Mouse (Mus musculus) embryonic facial prominence, embryonic 13.5 days (tissue): ENCODE data around the gene Slc26a10. TPM values are rescaled to one million over a fixed set of nuclear protein-coding genes. Genes with fewer than 3 reads are reported as not detected.
"Not testable (repeated sequence)": the region's sequence is repeated elsewhere in the genome, so short reads cannot be mapped to it uniquely, and the experiment has no call there.

Source experiments
- ATAC-seq: fragments of 200-750 bp; cut with Nextera tagmentation; 2 replicates; pipeline ENCODE4 v1.8.0; 2017; ENCODE audit warnings: low read depth; ENCODE audit not compliant: insufficient number of reproducible peaks, insufficient read depth, low FRiP score, low TSS enrichment
- H3K27ac ChIP-seq: fragments of 300-500 bp; sonication (generic); 2 replicates; pipeline ENCODE4 v1.5.1; 2015; ENCODE audit warnings: moderate library complexity, mild to moderate bottlenecking, inconsistent platforms
- H3K27me3 ChIP-seq: fragments of 300-500 bp; sonication (generic); 2 replicates; pipeline ENCODE4 v1.6.1; 2015; ENCODE audit warnings: mild to moderate bottlenecking, inconsistent platforms
- H3K36me3 ChIP-seq: fragments of 300-500 bp; sonication (generic); 2 replicates; pipeline ENCODE4 v1.6.1; 2015; ENCODE audit warnings: mild to moderate bottlenecking, inconsistent platforms
- H3K4me1 ChIP-seq: fragments of 300-500 bp; sonication (generic); 2 replicates; pipeline ENCODE4 v1.6.1; 2015; ENCODE audit warnings: inconsistent platforms
- H3K4me2 ChIP-seq: fragments of 300-500 bp; sonication (generic); 2 replicates; pipeline ENCODE4 v1.6.1; 2015; ENCODE audit warnings: moderate library complexity, mild to moderate bottlenecking, inconsistent platforms
- H3K4me3 ChIP-seq: fragments of 300-500 bp; sonication (generic); 2 replicates; pipeline ENCODE4 v1.5.1; 2015; ENCODE audit warnings: mild to moderate bottlenecking, inconsistent platforms
- H3K9ac ChIP-seq: fragments of 300-500 bp; sonication (generic); 2 replicates; pipeline ENCODE4 v1.6.1; 2015; ENCODE audit warnings: mild to moderate bottlenecking, inconsistent platforms
- H3K9me3 ChIP-seq: fragments of 300-500 bp; sonication (generic); 2 replicates; pipeline ENCODE4 v1.6.1; 2016; ENCODE audit warnings: inconsistent platforms
- WGBS: fragments of 180-500 bp; shearing (Covaris S2); methylation state at CpG from one replicate; pipeline ENCODE4 v1.1.7; 2015; ENCODE audit warnings: mixed read lengths; 5-methylcytosine and 5-hydroxymethylcytosine counted together
- polyA plus RNA-seq: library from polyadenylated mRNA; unstranded; fragments of >200 nt; fragmentation: Nextera tagmentation; extraction: Ambion mirVana; gene quantifications from 2 replicates; pipeline ENCODE4 v1.2.1, GENCODE M21; 2015

Gene Slc26a10
- polyA plus RNA-seq, 1 experiment from 2014 or later, result 2.0 TPM

- Histone ChIP-seq H3K36me3 (no peaks in the 10 kb centered on the region), H3K9ac (no peak overlapping the region), H3K27ac (no peak overlapping the region), H3K4me3 (no peak overlapping the region), H3K4me2 (no peak overlapping the region), H3K27me3 (0 out of 2 replicates have a peak, but pooled peaks cover 5% of the 10 kb centered on the region), H3K9me3 (peaks cover 3% of the 10 kb centered on the region; the same call in 1 of the 2 replicates), H3K4me1 (no peaks in the 10 kb centered on the region)
- 72% methylated on average over 8 of the region's 8 CpGs for WGBS
- no peak for ATAC-seq
These were observed 38.9 kb downstream of the Slc26a10 start for GRCm38 (mm10) chr10:127141500-127141899.

- ATAC-seq, result no peak
These were observed 39.5 kb downstream of the Slc26a10 start for GRCm38 (mm10) chr10:127140971-127141370.

GRCm38 (mm10) chr10:127138328-127139141 lies 41.9 kb downstream of the Slc26a10 start:
- H3K36me3 ChIP-seq, result no peaks in the 10 kb centered on the region
- no peak for ATAC-seq
- 0 out of 2 replicates have a peak, but pooled peaks cover 5% of the 10 kb centered on the region for H3K27me3 ChIP-seq
- H3K4me3 ChIP-seq, result no peak overlapping the region
- WGBS, result 88% methylated on average over 18 of the region's 18 CpGs
- 0 out of 2 replicates have a peak, but pooled peaks cover 9% of the 10 kb centered on the region for H3K4me1 ChIP-seq
- H3K27ac ChIP-seq, result no peak overlapping the region
- H3K9me3 ChIP-seq, result peaks cover 3% of the 10 kb centered on the region; the same call in 1 of the 2 replicates
- no peak overlapping the region for H3K9ac ChIP-seq
- no peak overlapping the region for H3K4me2 ChIP-seq

More at GRCm38 (mm10) chr10:127140971-127141370, 39.5 kb downstream of the Slc26a10 start:
- 78% methylated on average over 11 of the region's 11 CpGs for WGBS
- H3K4me2 ChIP-seq, result no peak overlapping the region
- no peak overlapping the region for H3K27ac ChIP-seq
- no peak overlapping the region for H3K9ac ChIP-seq
- H3K36me3 ChIP-seq, result no peaks in the 10 kb centered on the region
- peaks cover 3% of the 10 kb centered on the region; the same call in 1 of the 2 replicates for H3K9me3 ChIP-seq
- H3K27me3 ChIP-seq, result 0 out of 2 replicates have a peak, but pooled peaks cover 5% of the 10 kb centered on the region
- H3K4me3 ChIP-seq, result no peak overlapping the region
- no peaks in the 10 kb centered on the region for H3K4me1 ChIP-seq

- WGBS, result 86% methylated on average over 3 of the region's 3 CpGs
- Histone ChIP-seq H3K27ac (no peak overlapping the region), H3K9me3 (peaks cover 3% of the 10 kb centered on the region; the same call in 1 of the 2 replicates), H3K4me1 (0 out of 2 replicates have a peak, but pooled peaks cover 9% of the 10 kb centered on the region), H3K4me3 (no peak overlapping the region), H3K27me3 (0 out of 2 replicates have a peak, but pooled peaks cover 5% of the 10 kb centered on the region), H3K9ac (no peak overlapping the region), H3K4me2 (no peak overlapping the region), H3K36me3 (no peaks in the 10 kb centered on the region)
- ATAC-seq, result no peak
These were observed 42.5 kb downstream of the Slc26a10 start for GRCm38 (mm10) chr10:127137896-127138295.

- 80% methylated on average over 4 of the region's 4 CpGs for WGBS
- Histone ChIP-seq H3K4me3 (no peak overlapping the region), H3K9ac (no peak overlapping the region), H3K9me3 (peaks cover 3% of the 10 kb centered on the region; the same call in 1 of the 2 replicates), H3K27me3 (0 out of 2 replicates have a peak, but pooled peaks cover 2% of the 10 kb centered on the region), H3K36me3 (no peaks in the 10 kb centered on the region), H3K27ac (no peak overlapping the region), H3K4me2 (no peak overlapping the region), H3K4me1 (0 out of 2 replicates have a peak, but pooled peaks cover 9% of the 10 kb centered on the region)
- ATAC-seq, result no peak
These were observed 43.9 kb downstream of the Slc26a10 start for GRCm38 (mm10) chr10:127136510-127136909.

GRCm38 (mm10) chr10:127135118-127135836 lies 45.2 kb downstream of the Slc26a10 start:
- no peak for ATAC-seq
- no peak overlapping the region for H3K27ac ChIP-seq
- no peak overlapping the region for H3K4me2 ChIP-seq
- H3K27me3 ChIP-seq, result no peaks in the 10 kb centered on the region
- 31% methylated on average over 8 of the region's 8 CpGs for WGBS
- H3K9ac ChIP-seq, result no peak overlapping the region
- H3K4me1 ChIP-seq, result 0 out of 2 replicates have a peak, but pooled peaks cover 9% of the 10 kb centered on the region
- no peaks in the 10 kb centered on the region for H3K36me3 ChIP-seq
- peaks cover 3% of the 10 kb centered on the region; the same call in 1 of the 2 replicates for H3K9me3 ChIP-seq
- no peak overlapping the region for H3K4me3 ChIP-seq

- not testable (repeated sequence) for H3K4me2 ChIP-seq, H3K9ac ChIP-seq, H3K4me3 ChIP-seq
These were observed 45.9 kb downstream of the Slc26a10 start for GRCm38 (mm10) chr10:127134394-127135035.

GRCm38 (mm10) chr10:127132469-127132868 lies 48.0 kb downstream of the Slc26a10 start:
- ATAC-seq, result no peak
- 60% methylated on average over 5 of the region's 5 CpGs for WGBS

More at GRCm38 (mm10) chr10:127134394-127135035, 45.9 kb downstream of the Slc26a10 start:
- not testable (repeated sequence) for H3K27me3 ChIP-seq, H3K27ac ChIP-seq, ATAC-seq, H3K4me1 ChIP-seq, H3K9me3 ChIP-seq, H3K36me3 ChIP-seq
- WGBS, result 73% methylated on average over 3 of the region's 3 CpGs

GRCm38 (mm10) chr10:127129431-127129830 lies 51.0 kb downstream of the Slc26a10 start:
- H3K9me3 ChIP-seq, result no peaks in the 10 kb centered on the region
- no peak overlapping the region for H3K9ac ChIP-seq
- H3K4me1 ChIP-seq, result no peaks in the 10 kb centered on the region
- no peak overlapping the region for H3K27ac ChIP-seq
- ATAC-seq, result no peak
- H3K4me3 ChIP-seq, result no peak overlapping the region
- H3K27me3 ChIP-seq, result no peaks in the 10 kb centered on the region
- WGBS, result 70% methylated on average over 4 of the region's 4 CpGs
- H3K4me2 ChIP-seq, result no peak overlapping the region
- H3K36me3 ChIP-seq, result no peaks in the 10 kb centered on the region

More at GRCm38 (mm10) chr10:127132469-127132868, 48.0 kb downstream of the Slc26a10 start:
- H3K4me2 ChIP-seq, result no peak overlapping the region
- H3K27ac ChIP-seq, result no peak overlapping the region
- no peaks in the 10 kb centered on the region for H3K9me3 ChIP-seq
- H3K27me3 ChIP-seq, result no peaks in the 10 kb centered on the region
- no peaks in the 10 kb centered on the region for H3K36me3 ChIP-seq
- 0 out of 2 replicates have a peak, but pooled peaks cover 9% of the 10 kb centered on the region for H3K4me1 ChIP-seq
- H3K4me3 ChIP-seq, result no peak overlapping the region
- no peak overlapping the region for H3K9ac ChIP-seq

GRCm38 (mm10) chr10:127127711-127128279 lies 52.6 kb downstream of the Slc26a10 start:
- H3K27ac ChIP-seq, result no peak overlapping the region
- peaks cover 7% of the 10 kb centered on the region for H3K4me1 ChIP-seq
- 58% methylated on average over 7 of the region's 7 CpGs for WGBS
- no peaks in the 10 kb centered on the region for H3K36me3 ChIP-seq
- no peak overlapping the region for H3K4me2 ChIP-seq
- no peak overlapping the region for H3K4me3 ChIP-seq
- no peak for ATAC-seq
- no peaks in the 10 kb centered on the region for H3K27me3 ChIP-seq
- H3K9me3 ChIP-seq, result no peaks in the 10 kb centered on the region
- H3K9ac ChIP-seq, result no peak overlapping the region

- Histone ChIP-seq H3K9ac (no peak overlapping the region), H3K4me1 (peaks cover 10% of the 10 kb centered on the region), H3K36me3 (no peaks in the 10 kb centered on the region), H3K27ac (no peak overlapping the region), H3K27me3 (no peaks in the 10 kb centered on the region), H3K4me2 (no peak overlapping the region), H3K9me3 (no peaks in the 10 kb centered on the region), H3K4me3 (no peak overlapping the region)
- ATAC-seq, result no peak
- 80% methylated on average over 5 of the region's 5 CpGs for WGBS
These were observed 53.9 kb downstream of the Slc26a10 start for GRCm38 (mm10) chr10:127126579-127126978.
